Mouse (Mus musculus) retina, embryonic 14.5 days (tissue): ENCODE measurements around the gene Sh3d19.
A peak's percentile ranks its signal among the peaks of the same experiment; 100 is the strongest.

Experiments used
- DNase-seq: peaks from one replicate; pipeline ENCODE4 v3.0.0-alpha.2; 2015; ENCODE audit warnings: low spot score

Sh3d19 gene

DNA sequence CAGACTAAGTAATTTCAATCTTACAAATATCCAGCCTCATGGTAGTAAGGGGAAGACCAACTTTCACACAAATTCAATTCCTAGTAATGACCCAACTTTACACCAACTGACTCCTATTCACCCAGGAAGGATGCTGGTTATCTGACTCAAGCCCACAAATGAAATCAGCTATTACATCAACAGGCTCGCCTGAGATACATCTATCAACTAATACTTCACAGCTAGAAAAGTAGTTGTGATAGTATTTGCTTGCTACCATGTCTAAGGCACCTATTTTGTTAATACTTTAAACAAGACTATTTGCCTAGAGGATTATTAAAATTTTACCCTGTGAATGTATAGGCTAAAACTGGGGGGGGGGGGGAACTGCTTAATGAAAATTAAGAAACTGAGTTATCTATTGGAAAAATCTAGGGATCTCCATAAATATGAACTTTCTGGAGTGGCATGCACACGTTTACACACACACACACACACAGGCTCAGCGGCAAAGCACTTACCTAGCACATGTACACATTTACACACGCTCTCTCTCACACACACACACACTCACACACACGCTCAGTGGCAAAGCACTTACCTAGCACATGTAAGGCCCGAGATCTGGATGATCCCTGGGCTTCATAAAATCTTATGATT is 166.1 kb downstream of the Sh3d19 start:
- DNase-seq = no peak

DNA sequence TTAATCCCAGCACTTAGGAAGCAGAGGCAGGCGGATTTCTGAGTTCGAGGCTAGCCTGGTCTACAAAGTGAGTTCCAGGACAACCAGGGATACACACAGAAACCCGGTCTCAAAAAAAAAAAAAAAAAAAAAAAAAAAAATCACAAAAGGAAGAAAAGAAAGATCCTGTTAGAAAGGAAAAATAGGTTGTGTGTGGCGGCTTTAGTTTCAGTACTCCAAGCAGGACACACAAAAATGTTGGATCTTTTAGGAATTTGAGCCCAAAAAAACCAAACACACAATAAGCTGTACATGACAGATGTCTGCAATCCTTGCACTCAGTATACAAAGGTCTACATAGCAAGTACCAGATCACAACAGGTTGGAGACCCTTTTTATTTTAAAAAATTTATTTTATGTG is 168.8 kb downstream of the Sh3d19 start:
- DNase-seq = no peak

- peak; percentile 15 for DNase-seq
Measured at GRCm38 (mm10) chr3:86141366-86141765, 170.5 kb downstream of the Sh3d19 start.

GRCm38 (mm10) chr3:86141886-86142262 is 171.0 kb downstream of the Sh3d19 start:
- DNase-seq = no peak

DNA sequence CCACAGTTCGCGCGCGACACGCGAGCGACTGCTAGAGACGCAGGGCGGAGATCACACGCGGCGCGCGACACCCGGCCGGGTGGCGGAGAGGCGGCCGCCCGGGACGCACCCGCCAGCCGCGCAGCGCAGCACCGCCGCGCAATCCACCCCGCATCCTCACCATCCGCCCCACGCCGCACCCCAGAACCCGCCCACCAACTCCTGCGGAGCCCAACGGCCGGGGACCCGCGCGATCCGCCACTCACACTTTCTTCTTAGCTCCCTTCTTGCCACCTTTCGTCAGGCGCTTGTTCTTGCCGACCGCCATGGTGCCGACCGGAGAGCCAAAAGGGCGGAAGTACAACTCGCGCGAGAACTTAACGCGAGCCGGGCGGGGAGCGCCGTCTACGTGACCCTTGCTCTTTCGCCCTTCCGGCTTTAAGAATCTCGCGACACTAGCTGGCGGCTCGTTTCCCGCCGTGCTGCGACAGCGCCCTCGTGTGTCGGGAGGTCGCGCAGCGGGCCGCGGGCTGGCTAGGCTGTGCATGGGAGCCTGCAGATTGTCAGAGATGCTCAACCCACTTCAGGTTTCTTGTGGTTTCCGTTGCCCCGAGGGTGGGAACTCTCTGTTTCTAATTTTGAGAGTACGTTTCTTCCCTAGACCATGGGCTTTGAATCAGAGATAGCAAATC is 171.5 kb downstream of the Sh3d19 start, which contains the start of gene Rps3a1:
TSS of gene Rps3a1 (minus strand) at position 440 of the 671 bp plus-strand sequence.
- DNase-seq = peak; percentile 97

DNA sequence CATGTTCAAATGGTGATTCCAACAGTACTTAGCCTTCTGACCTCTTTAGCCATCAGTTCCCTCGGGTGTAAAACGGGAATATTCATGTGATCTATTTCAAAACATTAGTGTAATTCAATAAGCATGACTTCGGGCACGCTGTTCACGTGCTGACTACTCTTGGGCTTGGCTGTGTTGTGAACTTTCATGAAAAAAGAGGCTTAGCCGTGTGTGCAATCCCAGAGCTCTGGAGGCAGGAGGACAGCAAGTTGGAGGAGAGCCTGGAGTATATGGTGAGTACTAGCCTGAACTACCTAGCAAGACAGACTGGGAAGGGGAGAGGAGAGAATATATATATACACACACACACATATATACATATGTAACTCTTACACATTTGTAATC is 172.0 kb downstream of the Sh3d19 start:
- no peak for DNase-seq

DNA sequence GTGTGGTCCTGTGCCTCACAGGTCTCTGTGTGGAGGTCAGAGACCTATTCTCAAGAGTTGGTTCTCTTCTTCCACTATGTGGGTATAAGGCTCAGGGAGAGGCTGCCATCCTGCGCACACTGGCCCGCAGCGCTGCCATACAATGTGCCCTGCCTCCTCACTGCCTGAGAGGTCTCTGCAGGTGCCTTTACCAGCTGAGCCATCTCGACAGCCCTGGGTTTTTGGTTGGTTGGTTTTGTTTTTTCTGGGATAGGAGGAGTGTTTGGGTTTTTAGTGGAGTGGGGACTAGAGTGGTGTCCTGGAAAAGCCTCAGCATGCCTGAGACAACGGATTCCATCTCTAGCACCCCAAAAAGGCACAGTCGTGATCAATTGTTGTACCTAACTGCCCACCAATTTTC is 172.4 kb downstream of the Sh3d19 start:
- DNase-seq = no peak

DNA sequence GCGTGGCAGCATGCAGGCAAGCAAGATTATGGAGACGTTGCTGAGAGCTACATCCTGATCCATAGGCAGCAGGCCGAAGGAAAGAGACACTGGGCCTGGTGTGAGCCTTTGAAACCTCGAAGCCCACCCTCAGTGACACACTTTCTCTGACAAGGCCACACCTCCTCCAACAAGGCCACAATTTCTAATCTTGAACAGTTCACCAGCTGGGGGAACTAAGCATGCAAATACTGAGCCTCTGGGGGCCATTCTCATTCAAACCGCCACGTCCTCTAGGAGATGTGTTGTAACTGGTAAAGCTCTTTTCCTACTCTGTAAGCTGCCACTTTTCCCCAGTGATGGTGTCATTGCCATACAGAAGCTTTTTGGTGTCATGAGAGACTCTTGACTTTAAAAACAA is 178.2 kb downstream of the Sh3d19 start:
- no peak for DNase-seq

- DNase-seq = no peak
Measured at GRCm38 (mm10) chr3:86149521-86149920, 178.6 kb downstream of the Sh3d19 start.

GRCm38 (mm10) chr3:86168841-86169425 is 198.0 kb downstream of the Sh3d19 start:
- DNase-seq = no peak

- DNase-seq = no peak
Measured at GRCm38 (mm10) chr3:86179714-86180113, 208.8 kb downstream of the Sh3d19 start.
